Mouse (Mus musculus): Measurements from ENCODE around the gene Swt1. TPM values are rescaled to one million over a fixed set of nuclear protein-coding genes. Genes with fewer than 3 reads are reported as not detected.

Swt1 gene
- polyA plus RNA-seq, 1 experiment from 2014 or later: 21.0 TPM

DNA sequence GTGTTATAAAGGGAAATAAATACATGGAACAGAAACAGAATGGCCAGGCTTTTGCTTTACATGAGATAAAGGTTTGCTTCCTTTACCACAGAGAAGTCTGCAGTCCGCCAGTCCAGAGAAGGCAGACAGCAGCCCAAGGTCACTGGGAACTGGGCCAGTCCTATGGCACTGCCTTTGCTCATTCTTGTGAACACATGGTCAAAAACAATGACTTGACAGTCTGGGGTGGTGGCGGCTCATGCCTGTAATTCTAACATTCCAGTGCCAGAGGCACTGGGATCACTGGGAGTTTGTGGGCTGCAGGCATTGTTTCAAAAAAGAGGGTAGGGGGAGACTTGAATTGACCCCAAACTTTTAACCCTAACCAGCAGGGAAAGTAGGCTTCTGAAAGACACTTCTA lies 89.3 kb downstream of the Swt1 start:
- ATAC-seq: no peak

GRCm38 (mm10) chr1:151338234-151338633 lies 90.0 kb downstream of the Swt1 start:
- Histone ChIP-seq H3K4me3 (replicated peaks; ENCODE audit: low read length) (no peak overlapping the region), H3K4me2 (ENCODE audit: low read length) (no peak overlapping the region), H3K27ac (ENCODE audit: low read length) (no peak overlapping the region), H3K36me3 (ENCODE audit: control insufficient read depth, insufficient read depth) (no peaks in the 10 kb centered on the region), H3K9me3 (ENCODE audit: control insufficient read depth, low read length) (no peaks in the 10 kb centered on the region), H3K27me3 (replicated peaks; ENCODE audit: control insufficient read depth, insufficient read depth, low read length) (no peaks in the 10 kb centered on the region), H3K9ac (replicated peaks; ENCODE audit: low read depth, low read length) (no peak overlapping the region), H3K4me1 (replicated peaks; ENCODE audit: control insufficient read depth, insufficient read depth, low read length) (peaks cover 6% of the 10 kb centered on the region)
- no peak for ATAC-seq

More for the DNA sequence above, 89.3 kb downstream of the Swt1 start:
- H3K4me2 ChIP-seq (ENCODE audit: low read length): no peak overlapping the region
- H3K27me3 ChIP-seq (replicated peaks; ENCODE audit: control insufficient read depth, insufficient read depth, low read length): no peaks in the 10 kb centered on the region
- H3K36me3 ChIP-seq (ENCODE audit: control insufficient read depth, insufficient read depth): no peaks in the 10 kb centered on the region
- H3K27ac ChIP-seq (ENCODE audit: low read length): no peak overlapping the region
- no peaks in the 10 kb centered on the region for H3K9me3 ChIP-seq (ENCODE audit: control insufficient read depth, low read length)
- WGBS: 31% methylated on average over 2 of the region's 2 CpGs
- no peak overlapping the region for H3K9ac ChIP-seq (replicated peaks; ENCODE audit: low read depth, low read length)
- peaks cover 11% of the 10 kb centered on the region for H3K4me1 ChIP-seq (replicated peaks; ENCODE audit: control insufficient read depth, insufficient read depth, low read length)
- H3K4me3 ChIP-seq (replicated peaks; ENCODE audit: low read length): no peak overlapping the region

DNA sequence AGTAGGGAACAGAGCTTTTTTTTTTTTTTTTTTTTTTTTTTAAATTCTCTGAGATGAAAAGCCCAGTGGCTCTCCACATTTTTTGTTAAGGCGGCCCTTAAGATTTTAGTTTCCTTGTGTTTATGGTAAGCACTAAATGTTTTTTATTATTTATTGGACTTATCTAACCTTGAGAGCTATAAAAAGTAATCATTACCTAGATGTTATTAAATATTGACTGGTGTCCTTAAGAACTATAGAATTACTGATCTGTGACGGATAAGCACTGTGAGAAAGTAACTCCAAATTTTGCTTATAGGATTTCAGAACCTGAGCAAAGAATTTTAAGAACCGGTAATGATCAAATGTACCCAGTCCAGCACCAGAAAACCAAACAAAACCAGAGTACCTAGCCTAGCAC lies 95.4 kb downstream of the Swt1 start:
- ATAC-seq: no peak

GRCm38 (mm10) chr1:151329601-151330000 lies 98.7 kb downstream of the Swt1 start:
- no peak for ATAC-seq
- no peaks in the 10 kb centered on the region for H3K4me1 ChIP-seq (replicated peaks; ENCODE audit: control insufficient read depth, insufficient read depth, low read length)
- no peak overlapping the region for H3K27ac ChIP-seq (ENCODE audit: low read length)
- H3K36me3 ChIP-seq (ENCODE audit: control insufficient read depth, insufficient read depth): no peaks in the 10 kb centered on the region
- no peaks in the 10 kb centered on the region for H3K9me3 ChIP-seq (ENCODE audit: control insufficient read depth, low read length)
- H3K4me3 ChIP-seq (replicated peaks; ENCODE audit: low read length): no peak overlapping the region
- no peak overlapping the region for H3K9ac ChIP-seq (replicated peaks; ENCODE audit: low read depth, low read length)
- 84% methylated on average over 7 of the region's 7 CpGs for WGBS
- H3K27me3 ChIP-seq (replicated peaks; ENCODE audit: control insufficient read depth, insufficient read depth, low read length): no peaks in the 10 kb centered on the region
- H3K4me2 ChIP-seq (ENCODE audit: low read length): no peak overlapping the region

More for the DNA sequence above, 95.4 kb downstream of the Swt1 start:
- H3K36me3 ChIP-seq (ENCODE audit: control insufficient read depth, insufficient read depth): no peaks in the 10 kb centered on the region
- WGBS: 96% methylated on average over 3 of the region's 3 CpGs
- H3K4me1 ChIP-seq (replicated peaks; ENCODE audit: control insufficient read depth, insufficient read depth, low read length): no peaks in the 10 kb centered on the region
- no peaks in the 10 kb centered on the region for H3K9me3 ChIP-seq (ENCODE audit: control insufficient read depth, low read length)
- H3K27me3 ChIP-seq (replicated peaks; ENCODE audit: control insufficient read depth, insufficient read depth, low read length): no peaks in the 10 kb centered on the region
- H3K4me2 ChIP-seq (ENCODE audit: low read length): no peak overlapping the region
- no peak overlapping the region for H3K27ac ChIP-seq (ENCODE audit: low read length)
- no peak overlapping the region for H3K9ac ChIP-seq (replicated peaks; ENCODE audit: low read depth, low read length)
- H3K4me3 ChIP-seq (replicated peaks; ENCODE audit: low read length): no peak overlapping the region

DNA sequence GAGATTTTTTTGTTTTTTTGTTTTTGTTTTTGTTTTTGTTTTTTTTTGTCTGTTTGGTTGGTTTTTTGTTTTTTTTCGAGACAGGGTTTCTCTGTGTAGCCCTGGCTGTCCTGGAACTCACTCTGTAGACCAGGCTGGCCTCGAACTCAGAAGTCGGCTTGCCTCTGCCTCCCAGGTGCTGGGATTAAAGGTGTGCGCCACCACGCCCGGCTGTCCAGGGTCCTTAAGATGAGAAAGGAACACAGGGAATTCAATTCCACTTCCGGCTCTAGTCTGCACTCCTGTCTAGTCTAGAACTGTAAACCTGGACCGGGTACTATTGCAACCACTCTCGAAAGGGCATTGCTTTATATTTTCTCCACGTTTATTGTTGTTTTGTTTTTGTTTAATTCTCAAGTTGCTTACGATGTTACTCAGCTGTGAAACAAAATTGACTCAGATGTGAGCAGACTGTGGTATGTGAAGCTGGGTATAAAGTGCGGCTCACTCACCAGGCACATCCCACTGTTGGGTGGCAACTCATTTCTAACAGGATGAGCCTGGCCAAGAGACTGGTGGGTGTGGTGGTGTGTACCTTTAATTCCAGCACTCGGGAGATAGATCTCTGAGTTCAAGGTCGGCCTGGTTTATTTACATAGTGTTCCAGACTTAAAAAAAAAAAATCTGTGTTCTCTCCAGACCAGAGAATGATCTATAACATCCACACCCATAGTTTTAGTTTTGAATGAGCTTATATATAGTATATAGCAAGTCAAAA lies 99.7 kb downstream of the Swt1 start:
- Histone ChIP-seq H3K27me3 (replicated peaks; ENCODE audit: control insufficient read depth, insufficient read depth, low read length) (no peaks in the 10 kb centered on the region), H3K36me3 (ENCODE audit: control insufficient read depth, insufficient read depth) (no peaks in the 10 kb centered on the region), H3K4me2 (ENCODE audit: low read length) (no peak overlapping the region), H3K27ac (ENCODE audit: low read length) (no peak overlapping the region), H3K9me3 (ENCODE audit: control insufficient read depth, low read length) (no peaks in the 10 kb centered on the region), H3K4me1 (replicated peaks; ENCODE audit: control insufficient read depth, insufficient read depth, low read length) (no peaks in the 10 kb centered on the region), H3K4me3 (replicated peaks; ENCODE audit: low read length) (no peak overlapping the region), H3K9ac (replicated peaks; ENCODE audit: low read depth, low read length) (no peak overlapping the region)
- ATAC-seq: no peak
- WGBS: 88% methylated on average over 14 of the region's 14 CpGs

DNA sequence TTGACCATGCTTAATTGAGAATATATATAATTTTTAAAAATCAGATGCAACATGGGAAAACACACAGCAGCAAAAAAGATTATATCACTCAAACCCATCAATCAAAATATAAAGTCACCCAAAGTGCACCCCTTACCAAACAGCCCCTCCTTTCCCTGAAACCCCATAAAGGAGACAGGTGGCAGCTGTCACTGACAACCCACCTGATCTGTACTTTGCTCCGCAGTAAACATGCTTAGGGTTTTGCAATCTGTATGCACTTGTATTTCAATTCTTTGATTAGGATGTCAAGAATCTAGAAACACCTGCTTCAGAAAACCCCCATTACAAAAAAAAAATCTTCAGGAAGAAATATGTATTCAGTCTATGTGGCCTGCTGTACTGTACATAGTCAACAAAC lies 102.9 kb downstream of the Swt1 start:
- H3K4me2 ChIP-seq (ENCODE audit: low read length): no peak overlapping the region
- H3K27me3 ChIP-seq (replicated peaks; ENCODE audit: control insufficient read depth, insufficient read depth, low read length): no peaks in the 10 kb centered on the region
- H3K9ac ChIP-seq (replicated peaks; ENCODE audit: low read depth, low read length): no peak overlapping the region
- no peak overlapping the region for H3K4me3 ChIP-seq (replicated peaks; ENCODE audit: low read length)
- H3K36me3 ChIP-seq (ENCODE audit: control insufficient read depth, insufficient read depth): no peaks in the 10 kb centered on the region
- no peaks in the 10 kb centered on the region for H3K9me3 ChIP-seq (ENCODE audit: control insufficient read depth, low read length)
- 85% methylated on average over 1 of the region's 1 CpGs for WGBS
- no peak for ATAC-seq
- H3K27ac ChIP-seq (ENCODE audit: low read length): no peak overlapping the region
- H3K4me1 ChIP-seq (replicated peaks; ENCODE audit: control insufficient read depth, insufficient read depth, low read length): no peaks in the 10 kb centered on the region

DNA sequence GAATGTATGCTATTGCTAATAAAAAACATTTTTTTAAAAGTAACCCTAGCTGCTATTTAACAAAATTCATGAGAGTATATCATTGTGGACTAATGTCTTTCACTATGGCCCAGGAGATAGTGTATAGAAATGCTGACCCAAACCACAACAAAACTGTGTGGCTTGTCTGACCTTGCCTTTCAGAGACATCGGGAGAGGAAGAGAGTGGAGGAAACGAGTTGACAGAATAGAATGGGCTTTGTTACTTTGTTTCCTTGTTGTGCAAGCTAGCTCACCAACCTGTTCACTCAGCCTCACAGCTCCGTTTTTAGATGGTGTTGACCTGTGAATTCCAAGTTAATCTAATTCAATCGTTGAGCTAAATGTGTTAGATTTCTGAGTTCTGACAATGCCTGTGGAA lies 107.8 kb downstream of the Swt1 start:
- Histone ChIP-seq H3K36me3 (ENCODE audit: control insufficient read depth, insufficient read depth) (no peaks in the 10 kb centered on the region), H3K27ac (ENCODE audit: low read length) (no peak overlapping the region), H3K27me3 (replicated peaks; ENCODE audit: control insufficient read depth, insufficient read depth, low read length) (no peaks in the 10 kb centered on the region), H3K9me3 (ENCODE audit: control insufficient read depth, low read length) (no peaks in the 10 kb centered on the region), H3K4me1 (replicated peaks; ENCODE audit: control insufficient read depth, insufficient read depth, low read length) (no peaks in the 10 kb centered on the region), H3K4me2 (ENCODE audit: low read length) (no peak overlapping the region), H3K4me3 (replicated peaks; ENCODE audit: low read length) (no peak overlapping the region), H3K9ac (replicated peaks; ENCODE audit: low read depth, low read length) (no peak overlapping the region)
- no peak for ATAC-seq
- WGBS: 72% methylated on average over 4 of the region's 4 CpGs

DNA sequence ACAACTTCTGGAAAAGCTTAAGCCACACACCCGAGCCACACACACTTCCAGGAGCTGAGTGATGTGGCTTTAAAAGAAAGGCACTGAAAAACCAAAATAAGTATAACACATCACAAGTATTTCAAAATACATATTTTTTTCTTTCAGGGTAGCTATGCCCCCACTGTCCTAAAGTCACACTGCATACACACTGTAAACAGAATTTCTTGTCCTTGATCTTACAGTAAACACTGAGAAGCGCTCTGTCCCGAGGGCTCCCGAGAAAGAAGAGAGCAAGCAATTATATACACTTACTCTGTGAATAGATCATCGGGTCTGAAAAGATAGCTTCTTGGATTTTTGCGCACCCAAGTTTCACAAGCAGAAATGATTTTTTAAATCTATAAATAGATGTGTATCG lies 109.0 kb downstream of the Swt1 start:
- no peaks in the 10 kb centered on the region for H3K4me1 ChIP-seq (replicated peaks; ENCODE audit: control insufficient read depth, insufficient read depth, low read length)
- H3K4me3 ChIP-seq (replicated peaks; ENCODE audit: low read length): no peak overlapping the region
- H3K4me2 ChIP-seq (ENCODE audit: low read length): no peak overlapping the region
- WGBS: 80% methylated on average over 7 of the region's 7 CpGs
- no peak overlapping the region for H3K27ac ChIP-seq (ENCODE audit: low read length)
- no peaks in the 10 kb centered on the region for H3K9me3 ChIP-seq (ENCODE audit: control insufficient read depth, low read length)
- ATAC-seq: no peak
- H3K36me3 ChIP-seq (ENCODE audit: control insufficient read depth, insufficient read depth): no peaks in the 10 kb centered on the region
- no peak overlapping the region for H3K9ac ChIP-seq (replicated peaks; ENCODE audit: low read depth, low read length)
- no peaks in the 10 kb centered on the region for H3K27me3 ChIP-seq (replicated peaks; ENCODE audit: control insufficient read depth, insufficient read depth, low read length)

Data from forebrain, embryonic 16.5 days (tissue).